Mouse (Mus musculus) bone marrow, adult 2 months (tissue): ENCODE data around the gene L3hypdh.

Experiments used
- CTCF ChIP-seq: fragments of 200-500 bp; IDR thresholded peaks from 2 replicates; pipeline ENCODE4 v1.5.1; 2011; ENCODE audit warnings: low read length, control low read depth; ENCODE audit not compliant: control insufficient read depth, insufficient read depth
- POLR2A ChIP-seq: fragments of 200-500 bp; IDR thresholded peaks from 2 replicates; pipeline ENCODE4 v1.6.1; 2011; ENCODE audit warnings: low read depth, mild to moderate bottlenecking, control low read depth, low read length, borderline replicate concordance; ENCODE audit not compliant: control insufficient read depth

GRCm38 (mm10) chr12:72050821-72051220 is 34.4 kb downstream of the L3hypdh start:
- no peak for TF ChIP-seq CTCF
- no peak for TF ChIP-seq POLR2A
